Mouse (Mus musculus): ENCODE measurements around the gene Nedd8.

- TF ChIP-seq POLR2A (IDR thresholded peaks at IDR 0.05; ENCODE audit: insufficient read length, low read depth) (peak; percentile 72), MAX (IDR thresholded peaks at IDR 0.05; ENCODE audit: low read depth) (peak; percentile 9), MYOD1 (IDR thresholded peaks at IDR 0.05; ENCODE audit: control insufficient read depth in 1 of 3, insufficient read length in 2 of 3, low read depth in 2 of 3) (no peak), USF1 (IDR thresholded peaks at IDR 0.05; ENCODE audit: low read depth) (no peak), SRF (IDR thresholded peaks at IDR 0.05; ENCODE audit: control insufficient read depth, insufficient read length, low read depth) (peak; percentile 42), TCF12 (IDR thresholded peaks at IDR 0.05; ENCODE audit: insufficient read depth, poor library complexity, severe bottlenecking) (no peak)
Measured at GRCm38 (mm10) chr14:55671833-55672740, at the start of gene Nedd8, which contains the start of gene Gmpr2.

All from myocyte (in vitro differentiated cells).